Mouse (Mus musculus) liver, postnatal 0 days (tissue): ENCODE results near the gene Sft2d2. TPM values are rescaled to one million over a fixed set of nuclear protein-coding genes. Genes with fewer than 3 reads are reported as not detected.
A peak's percentile ranks its signal among the peaks of the same experiment; 100 is the strongest.

Experiments used
- ATAC-seq: fragments of 200-750 bp; cut with Nextera tagmentation; 2 replicates; pipeline ENCODE4 v1.8.0; 2017; ENCODE audit warnings: mild to moderate bottlenecking, moderate library complexity
- DNase-seq: peaks from one replicate; pipeline ENCODE4 v3.0.0-alpha.2; 2016
- H3K27ac ChIP-seq: fragments of 300-500 bp; sonication (generic); 2 replicates; pipeline ENCODE4 v1.5.1; 2014; ENCODE audit warnings: antibody characterized with exemption, moderate library complexity, mild to moderate bottlenecking, low read depth
- H3K27me3 ChIP-seq: fragments of 300-500 bp; sonication (generic); 2 replicates; pipeline ENCODE4 v1.6.1; 2014; ENCODE audit warnings: low read length, control low read depth, mixed read lengths; ENCODE audit not compliant: insufficient read depth
- H3K36me3 ChIP-seq: fragments of 300-500 bp; sonication (generic); replicated peaks from 2 replicates; pipeline ENCODE4 v1.6.1; 2014; ENCODE audit warnings: mild to moderate bottlenecking, control low read depth, low read length, moderate library complexity, mixed read lengths; ENCODE audit not compliant: insufficient read depth
- H3K4me1 ChIP-seq: fragments of 300-500 bp; sonication (generic); 2 replicates; pipeline ENCODE4 v1.6.1; 2014; ENCODE audit warnings: antibody characterized with exemption, mild to moderate bottlenecking, control low read depth; ENCODE audit not compliant: insufficient read depth
- H3K4me2 ChIP-seq: fragments of 300-500 bp; sonication (generic); 2 replicates; pipeline ENCODE4 v1.6.1; 2014; ENCODE audit warnings: low read depth, mild to moderate bottlenecking, low read length, moderate library complexity, mixed read lengths
- H3K4me3 ChIP-seq: fragments of 300-500 bp; sonication (generic); 2 replicates; pipeline ENCODE4 v1.5.1; 2014; ENCODE audit warnings: low read depth, low read length
- H3K9ac ChIP-seq: fragments of 300-500 bp; sonication (generic); replicated peaks from 2 replicates; pipeline ENCODE4 v1.6.1; 2014; ENCODE audit warnings: mild to moderate bottlenecking, moderate library complexity
- H3K9me3 ChIP-seq: fragments of 300-500 bp; sonication (generic); 2 replicates; pipeline ENCODE4 v1.6.1; 2016; ENCODE audit warnings: mild to moderate bottlenecking, control low read depth, low read length, mixed read lengths
- CTCF ChIP-seq: sonication (generic); IDR thresholded peaks from 2 replicates; pipeline ENCODE4 v1.5.1; 2016; ENCODE audit warnings: antibody characterized with exemption, low read depth
- EP300 ChIP-seq: IDR thresholded peaks from 2 replicates; pipeline ENCODE4 v1.6.1; 2016; ENCODE audit warnings: antibody characterized with exemption, low read depth, mild to moderate bottlenecking
- WGBS: fragments of 180-500 bp; shearing (Covaris S2); extraction: QIAGEN DNeasy Blood & Tissue Kit; methylation state at CpG from one replicate; pipeline ENCODE4 v1.1.7; 2014; ENCODE audit not compliant: insufficient replicate concordance; 5-methylcytosine and 5-hydroxymethylcytosine counted together
- polyA plus RNA-seq: library from polyadenylated mRNA; unstranded; fragments of >200 nt; fragmentation: Nextera tagmentation; extraction: Ambion mirVana; gene quantifications from 2 replicates; pipeline ENCODE4 v1.2.1, GENCODE M21; 2015

The Sft2d2 gene
- polyA plus RNA-seq, 1 experiment from 2014 or later = 8.8 TPM

- H3K4me3 ChIP-seq = no peak overlapping the region
- WGBS = 66% methylated on average over 5 of the region's 5 CpGs
- H3K27me3 ChIP-seq = no peaks in the 10 kb centered on the region
- no peak overlapping the region for H3K9ac ChIP-seq
- H3K9me3 ChIP-seq = no peaks in the 10 kb centered on the region
- TF ChIP-seq CTCF (no peak), EP300 (no peak)
- peaks cover 51% of the 10 kb centered on the region for H3K36me3 ChIP-seq
- no peak overlapping the region for H3K4me2 ChIP-seq
- DNase-seq (no peak), ATAC-seq (no peak)
- H3K4me1 ChIP-seq = no peaks in the 10 kb centered on the region
- H3K27ac ChIP-seq = no peak overlapping the region
Observed at GRCm38 (mm10) chr1:165179321-165179720, 14.9 kb downstream of the Sft2d2 start.

DNA sequence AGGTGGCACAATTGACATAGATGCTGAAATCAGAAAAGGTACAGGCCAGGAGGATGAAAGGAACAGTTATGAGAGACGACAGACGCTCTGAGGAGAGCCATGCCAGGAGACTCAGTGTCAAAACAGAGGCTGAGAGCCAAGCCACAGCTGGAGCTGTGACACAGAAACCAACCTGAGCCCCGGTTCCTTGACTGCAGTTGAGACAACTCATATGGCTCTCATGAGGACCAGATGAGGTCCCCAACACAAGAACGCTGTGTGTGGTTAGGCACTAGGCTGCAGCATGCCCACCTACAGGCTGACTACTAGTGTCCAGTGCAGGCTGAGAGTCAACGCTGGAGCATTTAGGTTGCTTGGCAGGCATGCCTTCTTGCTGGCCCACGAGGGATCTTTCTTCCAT lies 16.2 kb downstream of the Sft2d2 start:
- no peak overlapping the region for H3K27ac ChIP-seq
- 73% methylated on average over 6 of the region's 6 CpGs for WGBS
- ATAC-seq = no peak
- no peak overlapping the region for H3K4me3 ChIP-seq
- H3K27me3 ChIP-seq = no peaks in the 10 kb centered on the region
- H3K4me2 ChIP-seq = no peak overlapping the region
- H3K36me3 ChIP-seq = peaks cover 45% of the 10 kb centered on the region
- H3K9me3 ChIP-seq = no peaks in the 10 kb centered on the region
- H3K4me1 ChIP-seq = no peaks in the 10 kb centered on the region
- H3K9ac ChIP-seq = no peak overlapping the region
- TF ChIP-seq EP300 = no peak
- DNase-seq = no peak

DNA sequence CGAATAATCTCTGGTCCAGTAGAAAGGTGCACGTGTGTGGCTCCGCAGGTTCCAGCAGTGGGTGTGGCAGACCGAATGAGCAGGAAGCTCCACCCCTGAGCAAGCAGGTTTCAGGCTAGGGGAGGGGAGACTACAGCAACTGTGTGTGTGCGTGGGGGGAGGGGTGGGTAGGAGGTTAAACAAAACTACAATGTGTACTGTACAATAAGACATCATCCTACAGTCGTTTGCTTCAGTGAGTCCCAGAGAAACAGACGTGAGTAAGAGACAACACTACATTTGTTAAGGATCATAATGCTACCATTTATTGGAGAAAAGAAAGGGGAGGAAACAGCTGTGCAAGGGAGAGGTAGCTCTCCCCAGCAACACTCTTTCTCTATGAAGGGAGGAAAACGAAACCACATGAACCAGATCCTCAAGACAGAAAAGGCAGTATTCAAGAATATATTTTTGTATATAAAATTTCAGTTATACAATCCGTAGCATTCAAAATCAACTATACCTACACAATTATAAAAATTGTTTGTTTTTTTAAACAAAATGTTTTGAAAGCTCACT lies 20.1 kb downstream of the Sft2d2 start:
- Histone ChIP-seq H3K9ac (no peak overlapping the region), H3K4me1 (no peaks in the 10 kb centered on the region), H3K4me2 (no peak overlapping the region), H3K9me3 (no peaks in the 10 kb centered on the region), H3K36me3 (peaks cover 24% of the 10 kb centered on the region), H3K27ac (no peak overlapping the region), H3K4me3 (no peak overlapping the region), H3K27me3 (no peaks in the 10 kb centered on the region)
- DNase-seq = no peak
- TF ChIP-seq EP300 (no peak), CTCF (no peak)
- whole genome bisulfite sequencing = 48% methylated on average over 7 of the region's 9 CpGs
- 0 out of 2 replicates have a peak, but pooled peaks have one; percentile 31 for ATAC-seq

GRCm38 (mm10) chr1:165171277-165171676 lies 23.0 kb downstream of the Sft2d2 start:
- no peak overlapping the region for H3K4me3 ChIP-seq
- no peaks in the 10 kb centered on the region for H3K27me3 ChIP-seq
- DNase-seq (no peak), ATAC-seq (no peak)
- TF ChIP-seq CTCF (no peak), EP300 (no peak)
- no peaks in the 10 kb centered on the region for H3K9me3 ChIP-seq
- H3K27ac ChIP-seq = no peak overlapping the region
- H3K36me3 ChIP-seq = peaks cover under 1% of the 10 kb centered on the region; the same call in 1 of the 2 replicates
- H3K9ac ChIP-seq = no peak overlapping the region
- H3K4me1 ChIP-seq = no peaks in the 10 kb centered on the region
- H3K4me2 ChIP-seq = no peak overlapping the region
- WGBS = 82% methylated on average over 7 of the region's 8 CpGs

GRCm38 (mm10) chr1:165170157-165170556 lies 24.1 kb downstream of the Sft2d2 start:
- no peaks in the 10 kb centered on the region for H3K9me3 ChIP-seq
- no peaks in the 10 kb centered on the region for H3K27me3 ChIP-seq
- H3K27ac ChIP-seq = no peak overlapping the region
- no peak overlapping the region for H3K4me3 ChIP-seq
- no peaks in the 10 kb centered on the region for H3K36me3 ChIP-seq
- H3K4me1 ChIP-seq = no peaks in the 10 kb centered on the region
- ATAC-seq (no peak), DNase-seq (no peak)
- 41% methylated on average over 5 of the region's 5 CpGs for WGBS
- H3K4me2 ChIP-seq = no peak overlapping the region
- H3K9ac ChIP-seq = no peak overlapping the region
- TF ChIP-seq CTCF (no peak), EP300 (no peak)

GRCm38 (mm10) chr1:165169462-165169861 lies 24.8 kb downstream of the Sft2d2 start:
- WGBS = 77% methylated on average over 3 of the region's 3 CpGs

GRCm38 (mm10) chr1:165164920-165165319 lies 29.3 kb downstream of the Sft2d2 start:
- H3K4me2 ChIP-seq = no peak overlapping the region
- no peak for DNase-seq
- H3K4me3 ChIP-seq = no peak overlapping the region
- no peak for TF ChIP-seq EP300
- TF ChIP-seq CTCF = no peak
- H3K9ac ChIP-seq = no peak overlapping the region
- no peak for ATAC-seq
- no peaks in the 10 kb centered on the region for H3K27me3 ChIP-seq
- H3K4me1 ChIP-seq = no peaks in the 10 kb centered on the region
- no peak overlapping the region for H3K27ac ChIP-seq
- H3K9me3 ChIP-seq = no peaks in the 10 kb centered on the region
- 80% methylated on average over 6 of the region's 6 CpGs for WGBS
- no peaks in the 10 kb centered on the region for H3K36me3 ChIP-seq

More at GRCm38 (mm10) chr1:165169462-165169861, 24.8 kb downstream of the Sft2d2 start:
- Histone ChIP-seq H3K27ac (no peak overlapping the region), H3K9ac (no peak overlapping the region), H3K4me2 (no peak overlapping the region), H3K27me3 (no peaks in the 10 kb centered on the region), H3K4me1 (no peaks in the 10 kb centered on the region), H3K4me3 (no peak overlapping the region), H3K36me3 (no peaks in the 10 kb centered on the region), H3K9me3 (no peaks in the 10 kb centered on the region)
- DNase-seq (no peak), ATAC-seq (no peak)
- TF ChIP-seq CTCF (no peak), EP300 (no peak)
